In the genomic region with DNA sequence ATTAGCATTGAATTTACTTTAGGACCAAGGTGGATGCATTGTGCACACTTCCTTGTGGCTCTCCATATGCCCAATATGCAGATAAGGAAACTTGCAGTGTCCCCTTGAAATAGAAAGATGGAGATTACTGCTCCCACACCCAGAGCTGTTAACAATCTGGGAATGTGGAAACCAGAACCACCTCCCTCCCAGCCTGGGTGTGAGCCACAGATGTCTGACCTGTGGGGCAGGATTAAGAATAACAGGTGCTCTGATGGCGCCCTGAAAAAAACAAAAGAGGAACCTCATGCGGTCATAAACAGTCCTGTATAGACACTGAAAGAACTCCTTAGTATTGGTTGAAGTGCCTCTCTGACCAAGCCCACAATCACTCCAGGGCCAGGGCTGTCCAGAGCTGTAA, we compare ENCODE assay signal across 8 mouse cellular contexts. TPM values are rescaled to one million over a fixed set of nuclear protein-coding genes. Genes with fewer than 3 reads are reported as not detected.
DNase-seq lines count a peak whose midpoint lies in the region; ATAC-seq and TF ChIP-seq lines count a peak whose summit lies in the region.

No protein-coding gene starts in this region.

- H3K4me2 ChIP-seq in liver, embryonic 13.5 days = peak overlapping the region; percentile 100; the same call in 1 of the 2 replicates
- H3K4me2 ChIP-seq in hindbrain, embryonic 14.5 days (replicated peaks) = peak overlapping the region; percentile 78
- peak overlapping the region; percentile 74 for H3K4me2 ChIP-seq in myocyte (ENCODE audit: low read depth)

- H3K9me3 ChIP-seq in liver, embryonic 13.5 days (replicated peaks) = no peaks in the 10 kb centered on the region
- H3K9me3 ChIP-seq in hindbrain, embryonic 14.5 days (ENCODE audit: control insufficient read depth, low read length) = no peaks in the 10 kb centered on the region

- H3K4me3 ChIP-seq in liver, embryonic 13.5 days (replicated peaks) = peak overlapping the region; percentile 77; the same call in 1 of the 2 replicates
- peak overlapping the region; percentile 96; the same call in 1 of the 2 replicates for H3K4me3 ChIP-seq in hindbrain, embryonic 14.5 days (replicated peaks; ENCODE audit: low read length)
- peak overlapping the region; percentile 52 for H3K4me3 ChIP-seq in myocyte

- no peaks in the 10 kb centered on the region for H3K36me3 ChIP-seq in liver, embryonic 13.5 days
- no peaks in the 10 kb centered on the region for H3K36me3 ChIP-seq in hindbrain, embryonic 14.5 days (replicated peaks; ENCODE audit: control insufficient read depth, insufficient read depth)
- H3K36me3 ChIP-seq in myocyte (ENCODE audit: control insufficient read depth, insufficient read depth) = no peaks in the 10 kb centered on the region

- no peak for ATAC-seq in liver, embryonic 13.5 days (ENCODE audit: low read depth)
- ATAC-seq in hindbrain, embryonic 14.5 days (ENCODE audit: low FRiP score) = no peak

- H3K79me2 ChIP-seq in myocyte (ENCODE audit: control insufficient read depth, insufficient read depth) = no peaks in the 10 kb centered on the region

- WGBS in liver, embryonic 13.5 days (ENCODE audit: insufficient replicate concordance) = 48% methylated on average over 2 of the region's 2 CpGs
- 74% methylated on average over 2 of the region's 2 CpGs for WGBS in hindbrain, embryonic 14.5 days

- peaks cover 43% of the 10 kb centered on the region for H3K4me1 ChIP-seq in liver, embryonic 13.5 days (replicated peaks)
- H3K4me1 ChIP-seq in hindbrain, embryonic 14.5 days (replicated peaks; ENCODE audit: control insufficient read depth, insufficient read depth, low read length) = peaks cover 34% of the 10 kb centered on the region

- no peak overlapping the region for H3K9ac ChIP-seq in liver, embryonic 13.5 days
- H3K9ac ChIP-seq in hindbrain, embryonic 14.5 days = peak overlapping the region; percentile 67

- TF ChIP-seq POLR2A in myocyte (IDR thresholded peaks at IDR 0.05; ENCODE audit: insufficient read length, low read depth) = no peak

- DNase-seq in cerebellum, adult 11-12 months = peak; percentile 34
- DNase-seq in cerebellum, postnatal 25 days = no peak
- DNase-seq in liver, embryonic 13.5 days = no peak
- DNase-seq in liver (no peak), adipocyte (ENCODE audit: low spot score) (no peak)
- no peak for DNase-seq in hindbrain, embryonic 14.5 days (ENCODE audit: low spot score)
- no peak for DNase-seq in embryo, embryonic 10.5 days (ENCODE audit: low spot score)

- no peak overlapping the region for H3K27ac ChIP-seq in liver, embryonic 13.5 days
- H3K27ac ChIP-seq in hindbrain, embryonic 14.5 days = no peak overlapping the region

- no peaks in the 10 kb centered on the region for H3K27me3 ChIP-seq in liver, embryonic 13.5 days
- no peaks in the 10 kb centered on the region for H3K27me3 ChIP-seq in hindbrain, embryonic 14.5 days (ENCODE audit: control insufficient read depth, insufficient read depth, low read length)
- H3K27me3 ChIP-seq in myocyte (ENCODE audit: control insufficient read depth, insufficient read depth, insufficient read length) = no peaks in the 10 kb centered on the region

- H3ac ChIP-seq in myocyte (ENCODE audit: control insufficient read depth, insufficient read length) = no peak overlapping the region

TF ChIP-seq in myocyte, 11 proteins besides CTCF, POLR2A, EP300 and RAD21:
- peak; percentile 25 to 73 (median 41) for TF ChIP-seq MYOD1 (IDR thresholded peaks at IDR 0.05; ENCODE audit: control insufficient read depth in 1 of 3, insufficient read length in 2 of 3, low read depth in 2 of 3)
- TF ChIP-seq MYOG (IDR thresholded peaks at IDR 0.05; ENCODE audit: control insufficient read depth in 1 of 3, insufficient read depth in 1 of 3, insufficient read length in 2 of 3, low read depth in 2 of 3) = peak in 2 of 3 experiments; percentile 49 to 70
- TF ChIP-seq REST (IDR thresholded peaks at IDR 0.05; ENCODE audit: insufficient read depth, insufficient read length) = no peak
- no peak for TF ChIP-seq USF1 (IDR thresholded peaks at IDR 0.05; ENCODE audit: low read depth)
- peak; percentile 24 for TF ChIP-seq TCF12 (IDR thresholded peaks at IDR 0.05; ENCODE audit: insufficient read depth, poor library complexity, severe bottlenecking)

RNA-seq across cellular contexts. Expression of a gene that starts 1.3 kb away (rescaled TPM):
- polyA plus RNA-seq in liver, embryonic 13.5 days (2015; fragmentation: Nextera tagmentation; extraction: Ambion mirVana) = 3.2 and 3.8 TPM in 2 replicates
- polyA plus RNA-seq in hindbrain, embryonic 14.5 days (2014; fragmentation: Nextera tagmentation; extraction: Ambion mirVana) = 32.9 and 34.1 TPM in 2 replicates
- 26.4 TPM for polyA plus RNA-seq in myocyte (2012; fragmentation: generic; extraction: Trizol)

RNA-seq across cellular contexts. Expression of a gene that starts 19.5 kb away (rescaled TPM):
- polyA plus RNA-seq in liver, embryonic 13.5 days (2015; fragmentation: Nextera tagmentation; extraction: Ambion mirVana) = 31.0 and 42.5 TPM in 2 replicates
- 12.1 and 14.1 TPM in 2 replicates for polyA plus RNA-seq in hindbrain, embryonic 14.5 days (2014; fragmentation: Nextera tagmentation; extraction: Ambion mirVana)
- 3.0 TPM for polyA plus RNA-seq in myocyte (2012; fragmentation: generic; extraction: Trizol)

RNA-seq across cellular contexts. Expression of a gene that starts 19.6 kb away (rescaled TPM):
- 0.64 and 0.97 TPM in 2 replicates for polyA plus RNA-seq in liver, embryonic 13.5 days (2015; fragmentation: Nextera tagmentation; extraction: Ambion mirVana)
- 0.47 and 0.98 TPM in 2 replicates for polyA plus RNA-seq in hindbrain, embryonic 14.5 days (2014; fragmentation: Nextera tagmentation; extraction: Ambion mirVana)
- polyA plus RNA-seq in myocyte (2012; fragmentation: generic; extraction: Trizol) = 0.04 TPM
